Mouse (Mus musculus) stomach, embryonic 14.5 days (tissue): ENCODE data around the gene Cpt1c. TPM values are rescaled to one million over a fixed set of nuclear protein-coding genes. Genes with fewer than 3 reads are reported as not detected.
A peak's percentile ranks its signal among the peaks of the same experiment; 100 is the strongest.

Experiments
- ATAC-seq: fragments of 200-750 bp; cut with Nextera tagmentation; 2 replicates; pipeline ENCODE4 v1.8.0; 2017; ENCODE audit warnings: low read depth, moderate TSS enrichment; ENCODE audit not compliant: insufficient number of reproducible peaks, insufficient read depth, low FRiP score
- H3K27ac ChIP-seq: fragments of 300-500 bp; sonication (generic); 2 replicates; pipeline ENCODE4 v1.5.1; 2014; ENCODE audit warnings: mild to moderate bottlenecking, low read length, moderate library complexity, mixed read lengths
- H3K27me3 ChIP-seq: fragments of 300-500 bp; sonication (generic); 2 replicates; pipeline ENCODE4 v1.6.1; 2014; ENCODE audit warnings: low read length, control low read depth, mixed read lengths; ENCODE audit not compliant: control insufficient read depth, insufficient read depth
- H3K36me3 ChIP-seq: fragments of 300-500 bp; sonication (generic); 2 replicates; pipeline ENCODE4 v1.6.1; 2014; ENCODE audit warnings: mild to moderate bottlenecking, control low read depth, low read length, moderate library complexity, mixed read lengths; ENCODE audit not compliant: control insufficient read depth, insufficient read depth
- H3K4me1 ChIP-seq: fragments of 300-500 bp; sonication (generic); 2 replicates; pipeline ENCODE4 v1.6.1; 2014; ENCODE audit warnings: low read length, control low read depth, mixed read lengths; ENCODE audit not compliant: control insufficient read depth, insufficient read depth
- H3K4me2 ChIP-seq: fragments of 300-500 bp; sonication (generic); replicated peaks from 2 replicates; pipeline ENCODE4 v1.6.1; 2014; ENCODE audit warnings: low read depth, low read length, control low read depth
- H3K4me3 ChIP-seq: fragments of 300-500 bp; sonication (generic); 2 replicates; pipeline ENCODE4 v1.5.1; 2014; ENCODE audit warnings: low read depth, low read length, control low read depth
- H3K9ac ChIP-seq: fragments of 300-500 bp; sonication (generic); replicated peaks from 2 replicates; pipeline ENCODE4 v1.6.1; 2014; ENCODE audit warnings: low read depth, mild to moderate bottlenecking, control low read depth, low read length, moderate library complexity, mixed read lengths
- H3K9me3 ChIP-seq: fragments of 300-500 bp; sonication (generic); 2 replicates; pipeline ENCODE4 v1.6.1; 2016; ENCODE audit warnings: low read depth, low read length, control low read depth; ENCODE audit not compliant: control insufficient read depth
- WGBS: fragments of 180-500 bp; shearing (Covaris S2); extraction: QIAGEN DNeasy Blood & Tissue Kit; methylation state at CpG from one replicate; pipeline ENCODE4 v1.1.7; 2014; 5-methylcytosine and 5-hydroxymethylcytosine counted together
- microRNA-seq: library from miRNA; unstranded; fragments of <30 nt; microRNA quantifications from one replicate; pipeline ENCODE4, GENCODE M21; 2016
- polyA plus RNA-seq: library from polyadenylated mRNA; unstranded; fragments of >200 nt; fragmentation: Nextera tagmentation; extraction: Ambion mirVana; gene quantifications from 2 replicates; pipeline ENCODE4 v1.2.1, GENCODE M21; 2014

The Cpt1c gene
- polyA plus RNA-seq, 1 experiment from 2014 or later = 25.0 TPM

- no peak overlapping the region for H3K27ac ChIP-seq
- H3K9me3 ChIP-seq = no peaks in the 10 kb centered on the region
- H3K4me3 ChIP-seq = no peak overlapping the region
- H3K9ac ChIP-seq = no peak overlapping the region
- peaks cover 38% of the 10 kb centered on the region for H3K36me3 ChIP-seq
- no peaks in the 10 kb centered on the region for H3K27me3 ChIP-seq
- ATAC-seq = 0 out of 2 replicates have a peak, but pooled peaks have one; percentile 29
- H3K4me2 ChIP-seq = no peak overlapping the region
- 93% methylated on average over 4 of the region's 4 CpGs for WGBS
- H3K4me1 ChIP-seq = 0 out of 2 replicates have a peak, but pooled peaks cover 2% of the 10 kb centered on the region
Observed at GRCm38 (mm10) chr7:44916881-44917280, 57.8 kb downstream of the Cpt1c start.

DNA sequence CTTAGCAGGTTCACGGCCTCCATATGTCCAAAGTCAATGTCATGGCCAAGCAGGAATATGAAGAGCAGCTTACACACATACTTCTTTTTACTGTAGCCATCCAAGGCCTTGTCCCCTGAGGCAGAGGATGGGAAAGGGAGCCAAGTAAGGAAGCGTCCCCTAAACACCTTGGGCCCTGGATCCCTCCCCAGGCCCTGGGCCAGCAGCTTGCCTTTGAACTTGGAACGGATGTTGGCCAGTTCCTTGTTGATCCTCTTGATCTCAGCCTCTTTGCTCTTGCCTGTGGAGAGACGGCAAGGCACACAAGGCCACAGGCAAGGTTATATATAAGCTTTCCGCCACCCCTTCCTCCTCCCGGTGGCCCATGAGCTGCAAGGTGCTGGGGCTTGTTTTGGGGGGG, 58.5 kb downstream of the Cpt1c start:
- no peak for ATAC-seq
- Histone ChIP-seq H3K27ac (no peak overlapping the region), H3K4me1 (0 out of 2 replicates have a peak, but pooled peaks cover 2% of the 10 kb centered on the region), H3K9me3 (no peaks in the 10 kb centered on the region), H3K36me3 (peaks cover 38% of the 10 kb centered on the region), H3K9ac (no peak overlapping the region), H3K27me3 (no peaks in the 10 kb centered on the region), H3K4me2 (no peak overlapping the region), H3K4me3 (no peak overlapping the region)
- WGBS = 90% methylated on average over 6 of the region's 6 CpGs

DNA sequence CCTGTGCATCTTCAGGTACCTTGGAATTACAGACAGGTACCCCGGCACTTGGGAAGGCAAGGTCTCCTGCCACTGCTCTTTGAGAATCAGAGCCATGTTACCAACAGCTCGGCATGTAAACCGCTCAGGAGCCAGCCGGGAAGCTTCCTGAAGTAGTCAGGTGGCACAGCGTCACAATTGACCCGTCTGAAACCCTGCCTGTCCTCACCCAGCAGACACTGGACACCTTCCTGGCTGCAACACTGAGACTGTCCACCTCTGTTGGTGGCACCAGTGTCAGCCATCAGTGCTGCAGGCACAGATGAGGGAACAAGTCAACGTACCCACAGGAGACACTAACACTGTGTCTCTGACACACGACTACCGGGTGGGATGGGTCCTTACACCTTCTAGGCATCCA, 59.3 kb downstream of the Cpt1c start:
- H3K27me3 ChIP-seq = no peaks in the 10 kb centered on the region
- no peak overlapping the region for H3K9ac ChIP-seq
- peaks cover 44% of the 10 kb centered on the region for H3K36me3 ChIP-seq
- no peaks in the 10 kb centered on the region for H3K9me3 ChIP-seq
- no peak for ATAC-seq
- no peak overlapping the region for H3K27ac ChIP-seq
- H3K4me2 ChIP-seq = no peak overlapping the region
- 93% methylated on average over 9 of the region's 9 CpGs for WGBS
- H3K4me3 ChIP-seq = no peak overlapping the region
- 0 out of 2 replicates have a peak, but pooled peaks cover 2% of the 10 kb centered on the region for H3K4me1 ChIP-seq

- Histone ChIP-seq H3K27ac (no peak overlapping the region), H3K27me3 (no peaks in the 10 kb centered on the region), H3K36me3 (peaks cover 53% of the 10 kb centered on the region), H3K4me3 (no peak overlapping the region), H3K9me3 (no peaks in the 10 kb centered on the region), H3K4me1 (0 out of 2 replicates have a peak, but pooled peaks cover 2% of the 10 kb centered on the region), H3K4me2 (no peak overlapping the region), H3K9ac (no peak overlapping the region)
- 91% methylated on average over 2 of the region's 2 CpGs for WGBS
- no peak for ATAC-seq
Observed at GRCm38 (mm10) chr7:44914396-44914795, 60.3 kb downstream of the Cpt1c start.

Small RNA genes within 50 kb of the gene (microRNA-seq; reads per million reads assigned to microRNA genes)
- 0.78 reads per million for gene Mir7054

Other genes with a start within 250 kb of the Cpt1c start
- gene Vrk3, start 226.4 kb downstream of the Cpt1c start, polyA plus RNA-seq = 32.9 and 34.7 TPM in 2 replicates
- gene Zfp473, start 223.8 kb downstream of the Cpt1c start, polyA plus RNA-seq = 1.9 and 3.0 TPM in 2 replicates
- 54.2 and 56.6 TPM in 2 replicates for gene Nup62, start 158.8 kb downstream of the Cpt1c start, polyA plus RNA-seq
- gene Il4i1, start 158.5 kb downstream of the Cpt1c start, polyA plus RNA-seq = 1.2 and 3.0 TPM in 2 replicates
- gene Atf5, start 158.2 kb downstream of the Cpt1c start, polyA plus RNA-seq = 3.1 and 4.4 TPM in 2 replicates
- 43.6 and 54.9 TPM in 2 replicates for gene Akt1s1, start 125.9 kb downstream of the Cpt1c start, polyA plus RNA-seq
- 64.6 and 71.8 TPM in 2 replicates for gene Tbc1d17, start 125.8 kb downstream of the Cpt1c start, polyA plus RNA-seq
- 25.7 and 30.0 TPM in 2 replicates for gene Pnkp, start 117.7 kb downstream of the Cpt1c start, polyA plus RNA-seq
- gene Ptov1, start 105.1 kb downstream of the Cpt1c start, polyA plus RNA-seq = 377 and 384 TPM in 2 replicates
- 65.2 and 79.4 TPM in 2 replicates for gene Med25, start 82.1 kb downstream of the Cpt1c start, polyA plus RNA-seq
- gene Fuz, start 78.8 kb downstream of the Cpt1c start, polyA plus RNA-seq = 25.8 and 26.4 TPM in 2 replicates
- 67.3 and 72.1 TPM in 2 replicates for gene Ap2a1, start 45.4 kb downstream of the Cpt1c start, polyA plus RNA-seq
- 0.17 TPM in 2 replicates for gene Tsks, start 31.6 kb downstream of the Cpt1c start, polyA plus RNA-seq
- 165 and 186 TPM in 2 replicates for gene Prmt1, start 11.7 kb upstream of the Cpt1c start, polyA plus RNA-seq
- 89.2 and 96.0 TPM in 2 replicates for gene Irf3, start 22.8 kb upstream of the Cpt1c start, polyA plus RNA-seq
- gene Bcl2l12, start 23.9 kb upstream of the Cpt1c start, polyA plus RNA-seq = 60.6 and 62.9 TPM in 2 replicates
- 48.9 and 49.8 TPM in 2 replicates for gene Scaf1, start 41.5 kb upstream of the Cpt1c start, polyA plus RNA-seq
- 71.0 and 75.0 TPM in 2 replicates for gene Rras, start 43.1 kb upstream of the Cpt1c start, polyA plus RNA-seq
- gene Prr12, start 78.0 kb upstream of the Cpt1c start, polyA plus RNA-seq = 13.7 and 17.8 TPM in 2 replicates
- 58.9 and 63.6 TPM in 2 replicates for gene Nosip, start 87.6 kb upstream of the Cpt1c start, polyA plus RNA-seq
- 20.7 and 20.9 TPM in 2 replicates for gene Prrg2, start 87.8 kb upstream of the Cpt1c start, polyA plus RNA-seq
- 418 and 432 TPM in 2 replicates for gene Rcn3, start 117.4 kb upstream of the Cpt1c start, polyA plus RNA-seq
- 78.6 and 79.9 TPM in 2 replicates for gene Fcgrt, start 129.0 kb upstream of the Cpt1c start, polyA plus RNA-seq
- gene Rps11, start 149.6 kb upstream of the Cpt1c start, polyA plus RNA-seq = 1,682 and 1,777 TPM in 2 replicates
- 1,622 and 1,649 TPM in 2 replicates for gene Rpl13a, start 153.9 kb upstream of the Cpt1c start, polyA plus RNA-seq
- 0.65 and 0.83 TPM in 2 replicates for gene Gm45713, start 161.4 kb upstream of the Cpt1c start, polyA plus RNA-seq
- gene Flt3l, start 161.6 kb upstream of the Cpt1c start, polyA plus RNA-seq = 2.1 and 2.9 TPM in 2 replicates
- gene Pih1d1, start 179.5 kb upstream of the Cpt1c start, polyA plus RNA-seq = 103 and 114 TPM in 2 replicates
- gene Aldh16a1, start 179.7 kb upstream of the Cpt1c start, polyA plus RNA-seq = 43.4 and 54.1 TPM in 2 replicates
- 0.20 TPM in 1 of 2 replicates, not detected in the other for gene Slc17a7, start 189.1 kb upstream of the Cpt1c start, polyA plus RNA-seq
- not detected in 2 replicates for gene Gfy, start 204.7 kb upstream of the Cpt1c start, polyA plus RNA-seq
- gene Pth2, start 206.1 kb upstream of the Cpt1c start, polyA plus RNA-seq = not detected in 2 replicates
- gene Ccdc155, start 230.0 kb upstream of the Cpt1c start, polyA plus RNA-seq = 0.22 and 0.55 TPM in 2 replicates
- gene Dkkl1, start 237.3 kb upstream of the Cpt1c start, polyA plus RNA-seq = 0.45 and 1.2 TPM in 2 replicates
- gene Tead2, start 240.9 kb upstream of the Cpt1c start, polyA plus RNA-seq = 155 and 167 TPM in 2 replicates